Mouse (Mus musculus): ENCODE measurements around the gene Lrfn1.
"Not testable (repeated sequence)": the region's sequence is repeated elsewhere in the genome, so short reads cannot be mapped to it uniquely, and the experiment has no call there.

Lrfn1 gene

GRCm38 (mm10) chr7:28447101-28447830, 4.5 kb upstream of the Lrfn1 start:
- DNase-seq (ENCODE audit: low spot score in 2 of 2), result no peak

GRCm38 (mm10) chr7:28447865-28448820, 3.6 kb upstream of the Lrfn1 start:
- DNase-seq (ENCODE audit: low spot score in 2 of 2), result no peak

GRCm38 (mm10) chr7:28452361-28453005, 703 bp downstream of the Lrfn1 start:
- DNase-seq (ENCODE audit: low spot score in 2 of 2), result no peak

GRCm38 (mm10) chr7:28460361-28460760, 8.6 kb downstream of the Lrfn1 start:
- DNase-seq (ENCODE audit: low spot score in 2 of 2), result no peak

GRCm38 (mm10) chr7:28462769-28463168, 11.0 kb downstream of the Lrfn1 start:
- no peak for DNase-seq (ENCODE audit: low spot score in 2 of 2)

- peak in 1 of 2 experiments; percentile 45 for DNase-seq (ENCODE audit: low spot score in 2 of 2)
Observed at GRCm38 (mm10) chr7:28464416-28465212, 12.8 kb downstream of the Lrfn1 start.

- DNase-seq (ENCODE audit: low spot score in 2 of 2), result no peak
Observed at GRCm38 (mm10) chr7:28466721-28467212, 15.0 kb downstream of the Lrfn1 start.

GRCm38 (mm10) chr7:28467213-28467751, 15.5 kb downstream of the Lrfn1 start:
- peak in 1 of 2 experiments; percentile 46 for DNase-seq (ENCODE audit: low spot score in 2 of 2)

- no peak for DNase-seq (ENCODE audit: low spot score in 2 of 2)
Observed at GRCm38 (mm10) chr7:28476191-28476590, 24.4 kb downstream of the Lrfn1 start.

GRCm38 (mm10) chr7:28477363-28477762, 25.6 kb downstream of the Lrfn1 start:
- no peak for DNase-seq (ENCODE audit: low spot score in 2 of 2)

GRCm38 (mm10) chr7:28478854-28479253, 27.1 kb downstream of the Lrfn1 start:
- no peak for DNase-seq (ENCODE audit: low spot score in 2 of 2)

- DNase-seq (ENCODE audit: low spot score in 2 of 2), result no peak
Observed at GRCm38 (mm10) chr7:28482854-28483253, 31.1 kb downstream of the Lrfn1 start.

GRCm38 (mm10) chr7:28484192-28484591, 32.4 kb downstream of the Lrfn1 start:
- no peak for DNase-seq (ENCODE audit: low spot score in 2 of 2)

- no peak for DNase-seq (ENCODE audit: low spot score in 2 of 2)
Observed at GRCm38 (mm10) chr7:28488030-28488491, 36.3 kb downstream of the Lrfn1 start.

GRCm38 (mm10) chr7:28490410-28490809, 38.6 kb downstream of the Lrfn1 start:
- peak; percentile 15 to 65 for DNase-seq (ENCODE audit: low spot score in 2 of 2)

- DNase-seq (ENCODE audit: low spot score in 2 of 2), result no peak
Observed at GRCm38 (mm10) chr7:28490903-28491302, 39.1 kb downstream of the Lrfn1 start.

- DNase-seq (ENCODE audit: low spot score in 2 of 2), result no peak
Observed at GRCm38 (mm10) chr7:28492310-28492709, 40.5 kb downstream of the Lrfn1 start.

- DNase-seq (ENCODE audit: low spot score in 2 of 2), result no peak
Observed at GRCm38 (mm10) chr7:28495426-28495825, 43.6 kb downstream of the Lrfn1 start.

- DNase-seq (ENCODE audit: low spot score in 2 of 2), result peak in 1 of 2 experiments; percentile 50
Observed at GRCm38 (mm10) chr7:28505585-28505984, 53.8 kb downstream of the Lrfn1 start.

GRCm38 (mm10) chr7:28509121-28509520, 57.3 kb downstream of the Lrfn1 start:
- not testable (repeated sequence) for DNase-seq (ENCODE audit: low spot score in 2 of 2)
